Mouse (Mus musculus) spleen, adult 2 months (tissue): ENCODE measurements around the gene 1110032A03Rik. TPM values are rescaled to one million over a fixed set of nuclear protein-coding genes. Genes with fewer than 3 reads are reported as not detected.

Experiments
- DNase-seq, 2 experiments: peaks; one replicate each; pipeline versions ENCODE4 v3.0.0 to v3.0.0-alpha.2; 2012 to 2021; ENCODE audit warnings: low spot score in 2 of 2, low read depth in 1 of 2
- H3K27ac ChIP-seq: fragments of 200-500 bp; 2 replicates; pipeline ENCODE4 v1.5.1; 2012; ENCODE audit warnings: low read length, inconsistent platforms; ENCODE audit not compliant: insufficient read depth
- H3K27me3 ChIP-seq: fragments of 200-500 bp; 2 replicates; pipeline ENCODE4 v1.6.1; 2012; ENCODE audit warnings: mild to moderate bottlenecking, moderate library complexity, low read length, inconsistent platforms; ENCODE audit not compliant: control insufficient read depth, insufficient read depth
- H3K36me3 ChIP-seq: fragments of 200-500 bp; 2 replicates; pipeline ENCODE4 v1.6.1; 2012; ENCODE audit warnings: mild to moderate bottlenecking, low read length, inconsistent platforms; ENCODE audit not compliant: control insufficient read depth, insufficient read depth
- H3K4me1 ChIP-seq: fragments of 200-500 bp; 2 replicates; pipeline ENCODE4 v1.6.1; 2011; ENCODE audit warnings: inconsistent platforms; ENCODE audit not compliant: control insufficient read depth, insufficient read depth, insufficient read length
- H3K4me3 ChIP-seq: fragments of 200-500 bp; 2 replicates; pipeline ENCODE4 v1.5.1; 2011; ENCODE audit warnings: mild to moderate bottlenecking, inconsistent platforms; ENCODE audit not compliant: insufficient read depth, insufficient read length; ENCODE audit errors: extremely low read depth
- CTCF ChIP-seq: fragments of 200-500 bp; IDR thresholded peaks from 2 replicates; pipeline ENCODE4 v1.5.1; 2011; ENCODE audit warnings: mild to moderate bottlenecking, inconsistent platforms; ENCODE audit not compliant: insufficient read depth, insufficient read length, insufficient replicate concordance; ENCODE audit errors: extremely low read depth
- POLR2A ChIP-seq: fragments of 200-500 bp; IDR thresholded peaks from 2 replicates; pipeline ENCODE4 v1.6.1; 2011; ENCODE audit warnings: low read depth, low read length, inconsistent platforms
- WGBS: fragments of 180-500 bp; shearing (Covaris S2); methylation state at CpG from one replicate; pipeline ENCODE4 v1.1.7; 2018; 5-methylcytosine and 5-hydroxymethylcytosine counted together
- polyA plus RNA-seq: library from polyadenylated mRNA; depleted of rRNA; stranded (reverse); fragments of >200 nt; gene quantifications from 2 replicates; pipeline ENCODE4 v1.2.3, GENCODE M21; 2012

Gene 1110032A03Rik
- polyA plus RNA-seq, 1 experiment, result 9.2 TPM

DNA sequence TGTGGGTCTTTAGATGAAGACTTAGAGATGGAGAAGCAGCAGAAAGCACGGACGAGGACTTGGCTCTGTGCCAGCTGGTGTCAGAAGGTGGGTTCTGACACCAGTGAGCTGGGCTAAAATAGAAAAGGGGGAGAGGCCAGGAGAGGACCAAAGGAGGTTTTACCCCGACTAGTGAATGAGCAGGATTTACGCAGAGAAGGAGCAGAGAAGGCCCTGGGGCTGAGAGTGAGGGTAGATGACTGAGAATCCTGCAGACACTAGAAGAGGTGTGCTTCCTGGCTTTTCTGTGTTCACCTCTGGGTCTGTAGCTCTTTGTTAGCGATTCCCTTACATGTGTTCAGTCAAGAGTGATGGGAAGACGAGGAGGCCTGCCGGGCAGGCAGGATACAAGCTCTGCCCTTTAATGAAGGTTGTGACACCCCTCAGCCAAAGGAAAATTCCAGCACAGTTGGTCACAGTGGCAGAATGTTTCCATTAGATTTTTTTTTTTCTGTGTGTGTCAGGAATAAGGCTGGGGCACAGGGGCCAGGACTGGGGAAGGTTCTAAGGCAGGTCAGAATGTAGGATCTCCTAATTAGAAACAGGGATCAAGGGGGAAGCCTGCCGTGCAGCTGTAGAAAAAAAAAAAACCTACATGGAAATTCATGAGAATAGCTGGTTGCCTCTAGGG, 49.3 kb downstream of the 1110032A03Rik start:
- WGBS, result 78% methylated on average over 8 of the region's 8 CpGs
- Histone ChIP-seq H3K27me3 (peaks cover 4% of the 10 kb centered on the region; the same call in 1 of the 2 replicates), H3K27ac (no peak overlapping the region), H3K4me1 (peaks cover 8% of the 10 kb centered on the region), H3K36me3 (no peaks in the 10 kb centered on the region), H3K4me3 (no peak overlapping the region)
- no peak for TF ChIP-seq POLR2A
- TF ChIP-seq CTCF, result no peak
- DNase-seq, result no peak

DNA sequence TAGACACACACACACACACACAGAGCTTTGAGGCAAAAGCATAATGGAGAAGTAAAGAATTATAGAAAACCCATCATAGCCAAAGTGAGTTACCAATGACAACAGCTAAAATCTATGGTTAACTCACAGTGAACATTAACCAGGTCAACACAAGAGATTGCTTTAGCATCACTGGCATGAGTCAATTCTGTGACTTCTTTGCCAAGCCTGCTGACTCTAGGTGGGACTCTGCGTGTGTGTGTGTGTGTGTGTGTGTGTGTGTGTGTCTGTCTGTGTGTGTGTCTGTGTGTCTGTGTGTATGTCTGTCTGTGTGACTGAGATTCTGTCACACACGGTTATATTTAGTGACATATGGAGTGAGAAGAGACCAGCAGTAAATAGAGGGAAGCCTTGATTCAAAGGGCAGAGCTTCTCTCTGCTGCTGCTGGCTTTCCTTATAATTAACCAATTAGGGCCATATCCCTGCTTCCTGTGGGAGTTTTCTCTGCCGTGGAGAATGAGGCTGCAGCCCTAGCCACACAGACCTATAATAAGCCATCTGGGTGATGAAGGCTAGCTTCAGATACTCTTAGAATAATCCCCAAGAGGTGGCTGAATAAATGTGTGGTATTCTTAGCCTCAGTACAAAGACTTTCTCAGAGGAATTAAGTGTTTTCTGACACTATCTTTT, 50.5 kb downstream of the 1110032A03Rik start:
- Histone ChIP-seq H3K36me3 (no peaks in the 10 kb centered on the region), H3K27ac (no peak overlapping the region), H3K4me3 (no peak overlapping the region), H3K27me3 (peaks cover 4% of the 10 kb centered on the region; the same call in 1 of the 2 replicates), H3K4me1 (peaks cover 8% of the 10 kb centered on the region)
- DNase-seq, result no peak
- TF ChIP-seq POLR2A, result no peak
- TF ChIP-seq CTCF, result no peak
- WGBS, result 48% methylated on average over 3 of the region's 3 CpGs

DNA sequence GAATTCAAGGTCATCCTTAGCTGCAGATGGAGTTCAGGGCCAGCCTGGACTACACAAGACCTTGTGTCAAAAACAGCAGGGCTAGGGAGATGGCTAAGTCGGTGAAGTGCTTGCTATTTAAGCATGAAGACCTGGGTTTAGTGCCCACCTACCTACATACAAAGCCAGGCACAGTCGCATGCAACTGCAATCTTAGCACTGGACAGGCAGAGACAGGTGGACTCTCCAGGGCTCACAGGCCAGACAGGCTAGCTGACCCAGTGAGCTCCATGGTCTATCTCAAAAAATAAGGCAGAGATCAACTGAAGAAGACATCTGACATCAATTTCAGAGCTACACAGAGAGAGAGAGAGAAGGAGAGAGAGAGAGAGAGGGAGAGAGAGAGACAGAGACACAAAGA, 51.2 kb downstream of the 1110032A03Rik start:
- WGBS, result 80% methylated on average over 2 of the region's 2 CpGs
- Histone ChIP-seq H3K36me3 (no peaks in the 10 kb centered on the region), H3K4me3 (no peak overlapping the region), H3K27ac (no peak overlapping the region), H3K4me1 (peaks cover 8% of the 10 kb centered on the region), H3K27me3 (peaks cover 4% of the 10 kb centered on the region; the same call in 1 of the 2 replicates)
- no peak for DNase-seq
- TF ChIP-seq CTCF (no peak), POLR2A (no peak)

DNA sequence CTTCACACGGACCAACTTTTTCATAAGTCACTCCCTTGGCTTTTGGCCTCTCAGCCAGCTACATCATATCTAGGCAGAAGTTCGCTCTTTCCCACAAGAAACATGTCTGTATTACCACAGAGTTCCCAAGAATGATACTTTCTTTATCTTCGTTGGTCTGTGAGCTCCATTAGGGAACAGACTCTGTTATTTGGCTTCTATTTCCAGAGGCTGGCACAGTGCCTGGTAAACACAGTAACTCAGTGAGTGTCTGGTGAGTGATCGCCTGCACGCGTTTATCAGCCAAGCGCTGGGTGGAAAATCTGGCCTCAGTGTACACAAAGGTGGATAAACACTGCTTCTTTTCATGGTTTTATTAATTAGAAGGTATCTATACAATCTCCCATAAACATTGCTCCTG, 51.9 kb downstream of the 1110032A03Rik start:
- Histone ChIP-seq H3K27me3 (peaks cover 3% of the 10 kb centered on the region; the same call in 1 of the 2 replicates), H3K27ac (no peak overlapping the region), H3K4me1 (peaks cover 8% of the 10 kb centered on the region), H3K4me3 (no peak overlapping the region), H3K36me3 (no peaks in the 10 kb centered on the region)
- 70% methylated on average over 7 of the region's 7 CpGs for WGBS
- DNase-seq, result no peak
- TF ChIP-seq CTCF, result no peak
- TF ChIP-seq POLR2A, result no peak

DNA sequence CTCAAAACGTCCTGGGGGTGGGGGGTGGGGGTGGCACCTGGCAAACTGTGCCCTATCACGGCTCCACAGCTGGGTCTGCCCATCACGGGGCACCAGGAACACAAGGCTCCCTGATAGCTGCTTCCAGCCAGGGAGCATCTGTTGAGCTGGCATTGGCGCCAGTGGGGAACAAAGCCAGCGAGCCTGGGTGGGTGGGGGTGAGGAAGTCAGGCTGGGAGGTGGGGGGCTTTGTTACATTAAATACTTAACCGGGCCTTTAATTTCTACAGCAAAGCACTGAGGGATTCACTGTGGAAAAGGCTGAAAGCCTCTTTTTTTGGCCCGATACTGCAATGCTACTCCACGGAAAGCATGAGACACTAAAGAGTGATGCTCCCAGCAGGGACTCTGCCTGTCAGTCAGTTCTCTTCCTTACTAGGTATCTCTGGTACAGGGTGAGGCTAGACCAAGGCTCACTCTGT, 52.8 kb downstream of the 1110032A03Rik start:
- no peak for TF ChIP-seq CTCF
- no peak for TF ChIP-seq POLR2A
- Histone ChIP-seq H3K27me3 (no peaks in the 10 kb centered on the region), H3K27ac (no peak overlapping the region), H3K4me1 (no peaks in the 10 kb centered on the region), H3K4me3 (no peak overlapping the region), H3K36me3 (no peaks in the 10 kb centered on the region)
- 63% methylated on average over 8 of the region's 8 CpGs for WGBS
- DNase-seq, result no peak

DNA sequence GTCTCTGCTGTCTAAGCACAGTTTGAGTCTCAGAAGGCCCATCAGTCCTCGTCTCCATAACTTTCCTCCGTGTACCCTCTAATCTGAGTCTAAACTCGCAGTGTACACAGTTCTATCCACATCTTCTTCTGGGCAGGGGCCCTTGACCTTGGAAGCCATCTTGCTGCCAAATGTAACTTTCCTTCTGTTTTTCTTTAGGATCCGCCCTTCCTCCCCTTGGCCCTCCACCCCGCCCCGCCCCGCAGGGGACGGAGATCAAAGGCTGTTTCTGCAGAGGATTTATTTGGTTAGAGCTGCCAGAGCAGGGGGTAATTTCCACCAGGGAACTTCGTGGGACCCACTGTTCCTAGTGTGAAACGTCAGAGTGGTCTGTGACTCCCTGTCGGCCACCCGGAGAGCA, 54.3 kb downstream of the 1110032A03Rik start:
- Histone ChIP-seq H3K4me1 (no peaks in the 10 kb centered on the region), H3K36me3 (no peaks in the 10 kb centered on the region), H3K27ac (no peak overlapping the region), H3K27me3 (no peaks in the 10 kb centered on the region), H3K4me3 (no peak overlapping the region)
- 73% methylated on average over 12 of the region's 12 CpGs for WGBS
- TF ChIP-seq POLR2A, result no peak
- TF ChIP-seq CTCF, result no peak
- no peak for DNase-seq

DNA sequence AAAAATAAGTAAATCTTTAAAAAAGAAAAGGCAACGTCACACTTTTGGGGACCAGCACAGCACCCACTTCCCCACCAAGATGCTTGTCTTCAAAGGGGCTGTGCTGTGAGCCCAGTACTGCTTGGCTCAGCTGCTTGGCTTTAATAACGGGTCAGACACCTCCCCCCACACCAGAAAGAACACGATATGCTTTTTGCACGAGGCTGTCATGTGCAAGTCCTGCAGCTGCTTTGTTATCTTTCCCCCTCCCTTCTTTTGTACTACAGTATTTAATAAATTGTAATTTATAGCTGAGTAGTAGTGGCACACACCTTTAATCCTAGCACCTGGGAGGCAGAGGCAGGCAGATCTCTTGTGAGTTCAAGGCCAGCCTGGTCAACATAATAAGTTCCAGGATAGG, 56.4 kb downstream of the 1110032A03Rik start:
- H3K4me1 ChIP-seq, result no peaks in the 10 kb centered on the region
- H3K27me3 ChIP-seq, result no peaks in the 10 kb centered on the region
- TF ChIP-seq CTCF (no peak), POLR2A (no peak)
- no peak for DNase-seq
- no peak overlapping the region for H3K27ac ChIP-seq
- no peaks in the 10 kb centered on the region for H3K36me3 ChIP-seq
- no peak overlapping the region for H3K4me3 ChIP-seq
- WGBS, result 80% methylated on average over 4 of the region's 4 CpGs
